In genomic region chr1:132390691-132391579, GRCm38 (mm10) we compare ENCODE assay signal across 8 mouse cellular contexts. TPM values are rescaled to one million over a fixed set of nuclear protein-coding genes. Genes with fewer than 3 reads are reported as not detected.
DNase-seq lines count a peak whose midpoint lies in the region; ATAC-seq lines count a peak whose summit lies in the region.

Tmcc2 (minus strand) TSS chr1:132391281.

- WGBS in embryonic facial prominence, embryonic 14.5 days, result under 1% methylated on average over 41 of the region's 50 CpGs
- WGBS in heart, embryonic 14.5 days, result under 1% methylated on average over 50 of the region's 50 CpGs

- H3K4me1 ChIP-seq in embryonic facial prominence, embryonic 14.5 days (ENCODE audit: control insufficient read depth, insufficient read depth, low read length), result peaks cover 22% of the 10 kb centered on the region
- peaks cover 20 to 26% of the 10 kb centered on the region in 2 experiments for H3K4me1 ChIP-seq in heart, embryonic 14.5 days (ENCODE audit: control insufficient read depth in 2 of 2, insufficient read depth in 2 of 2, low read length in 2 of 2)

- H3K36me3 ChIP-seq in embryonic facial prominence, embryonic 14.5 days (ENCODE audit: control insufficient read depth, insufficient read depth, low read length), result no peaks in the 10 kb centered on the region
- H3K36me3 ChIP-seq in heart, embryonic 14.5 days (ENCODE audit: control insufficient read depth, insufficient read depth, low read length), result no peaks in the 10 kb centered on the region

- H3K4me2 ChIP-seq in embryonic facial prominence, embryonic 14.5 days (ENCODE audit: low read depth, low read length), result peak within 1 kb of the TSS; percentile 73
- H3K4me2 ChIP-seq in heart, embryonic 14.5 days (ENCODE audit: low read length), result peak within 1 kb of the TSS; percentile 95

- peak within 1 kb of the TSS; percentile 79 for H3K4me3 ChIP-seq in embryonic facial prominence, embryonic 14.5 days (ENCODE audit: low read depth, low read length)
- H3K4me3 ChIP-seq in heart, embryonic 14.5 days (ENCODE audit: control insufficient read depth in 1 of 2, insufficient read depth in 1 of 2, low read depth in 1 of 2, low read length in 2 of 2), result peak within 1 kb of the TSS; percentile 73 to 75

- peak in 1 of 2 experiments; percentile 48 for DNase-seq in left cerebral cortex, adult 18-20 months (ENCODE audit: low spot score in 2 of 2)
- no peak for DNase-seq in left cerebral cortex, adult 9 months (ENCODE audit: low spot score in 2 of 2)
- DNase-seq in adrenal gland, adult 18-20 months (ENCODE audit: low spot score in 2 of 2), result peak; percentile 18 to 41
- peak; percentile 34 for DNase-seq in embryonic facial prominence, embryonic 14.5 days (ENCODE audit: low spot score)
- peak in 1 of 2 experiments; percentile 34 for DNase-seq in layer of hippocampus, postnatal 14 days (ENCODE audit: low spot score in 2 of 2)
- peak; percentile 33 for DNase-seq in thymus, postnatal 25 days

- H3K27ac ChIP-seq in embryonic facial prominence, embryonic 14.5 days (replicated peaks; ENCODE audit: low read depth, low read length), result peak within 1 kb of the TSS; percentile 84
- H3K27ac ChIP-seq in heart, embryonic 14.5 days (replicated peaks in 1 of 2; ENCODE audit: control insufficient read depth in 1 of 2, insufficient read depth in 1 of 2, low read depth in 2 of 2, low read length in 2 of 2), result peak within 1 kb of the TSS in 1 of 2 experiments; percentile 70; a peak in 3 of 4 replicates

- H3K27me3 ChIP-seq in embryonic facial prominence, embryonic 14.5 days (replicated peaks; ENCODE audit: control insufficient read depth, insufficient read depth, low read length), result no peaks in the 10 kb centered on the region
- H3K27me3 ChIP-seq in heart, embryonic 14.5 days (ENCODE audit: control insufficient read depth, insufficient read depth, low read length), result no peaks in the 10 kb centered on the region

- H3K9ac ChIP-seq in embryonic facial prominence, embryonic 14.5 days (ENCODE audit: low read depth, low read length), result peak within 1 kb of the TSS; percentile 93
- H3K9ac ChIP-seq in heart, embryonic 14.5 days (ENCODE audit: low read length), result peak within 1 kb of the TSS; percentile 87

- ATAC-seq in embryonic facial prominence, embryonic 14.5 days (ENCODE audit: low read depth), result peak; percentile 5; the same call in 1 of the 2 replicates
- peak; percentile 34; the same call in 1 of the 2 replicates for ATAC-seq in heart, embryonic 14.5 days (ENCODE audit: insufficient number of reproducible peaks, insufficient read depth, low FRiP score, low read depth)
- 0 out of 2 replicates have a peak, but pooled peaks have one; percentile 8 for ATAC-seq in megakaryocyte-erythroid progenitor cell, adult 5-6 weeks (replicated peaks; ENCODE audit: low FRiP score, low TSS enrichment, poor library complexity, severe bottlenecking)

- no peaks in the 10 kb centered on the region for H3K9me3 ChIP-seq in embryonic facial prominence, embryonic 14.5 days (ENCODE audit: control insufficient read depth, low read length)
- no peaks in the 10 kb centered on the region for H3K9me3 ChIP-seq in heart, embryonic 14.5 days (ENCODE audit: control insufficient read depth, low read length)

RNA-seq across cellular contexts. Expression of gene Tmcc2, which starts in this region (rescaled TPM):
- 100 to 1,000 TPM; 204 to 205 TPM for total RNA-seq in left cerebral cortex, adult 18-20 months (2021)
- total RNA-seq in adrenal gland, adult 18-20 months (2021), result 10 to 100 TPM in 1 of 2 experiments, 1 to 10 TPM in 1; 8.5 to 10.5 TPM
- polyA plus RNA-seq in embryonic facial prominence, embryonic 14.5 days (2014; fragmentation: Nextera tagmentation; extraction: Ambion mirVana), result 10.2 and 11.6 TPM in 2 replicates
- polyA plus RNA-seq in heart, embryonic 14.5 days (2014; fragmentation: Nextera tagmentation; extraction: Ambion mirVana), result 8.1 and 10.1 TPM in 2 replicates
- total RNA-seq in layer of hippocampus, postnatal 14 days (2021), result 100 to 1,000 TPM; 191 to 192 TPM
- 7.3 and 12.5 TPM in 2 replicates for total RNA-seq in megakaryocyte-erythroid progenitor cell, adult 5-6 weeks (2014; fragmentation: Nextera tagmentation)
- total RNA-seq in megakaryocyte-erythroid progenitor cell, adult 5-6 weeks (2017), result 3.2 and 4.8 TPM in 2 replicates

Comparison
In these comparisons a context has a peak if more than half of its experiments do, and no peak if none do; other contexts are left out.
1. RNA of gene Tmcc2 (total RNA-seq): 204 to 205 TPM in left cerebral cortex, adult 18-20 months and 191 to 192 TPM in layer of hippocampus, postnatal 14 days; 3.2 to 12.5 TPM in megakaryocyte-erythroid progenitor cell, adult 5-6 weeks and 8.5 to 10.5 TPM in adrenal gland, adult 18-20 months; every median in the first group is over 10 times any median in the second.
2. DNase-seq: peak in adrenal gland, adult 18-20 months (2 of 2), embryonic facial prominence, embryonic 14.5 days (single experiment) and thymus, postnatal 25 days (single experiment); none in left cerebral cortex, adult 9 months (0 of 2).
3. Peak in every context shown above with its lines, with median percentiles within 50 percentile points of each other: ATAC-seq.